In the genomic region with DNA sequence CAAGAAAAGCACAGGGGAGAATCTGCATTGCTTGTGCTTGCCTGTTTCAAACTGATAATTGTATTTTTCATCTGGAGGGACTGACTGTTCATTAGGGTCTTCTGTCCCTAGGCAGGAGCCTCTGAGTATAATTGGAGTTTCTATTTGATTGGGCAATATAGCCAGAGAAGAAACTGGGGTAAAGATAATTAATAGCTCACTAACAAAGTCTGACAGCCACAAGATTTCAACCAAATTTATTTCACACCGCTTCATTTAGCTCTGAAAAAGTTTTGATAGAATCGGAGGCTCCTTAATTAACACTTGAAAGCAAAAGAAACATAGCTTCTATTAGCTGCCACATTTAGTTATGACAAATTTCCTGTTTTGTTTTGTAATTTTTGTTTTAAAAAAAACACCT, we compare ENCODE assay signal across 8 mouse cellular contexts. TPM values are rescaled to one million over a fixed set of nuclear protein-coding genes. Genes with fewer than 3 reads are reported as not detected.
DNase-seq lines count a peak whose midpoint lies in the region; ATAC-seq and TF ChIP-seq lines count a peak whose summit lies in the region.

No protein-coding gene starts in this region.

- no peaks in the 10 kb centered on the region for H3K9me3 ChIP-seq in lung, embryonic 15.5 days
- H3K9me3 ChIP-seq in limb, embryonic 14.5 days (ENCODE audit: control insufficient read depth, low read length), result no peaks in the 10 kb centered on the region

- TF ChIP-seq CTCF in cerebellum, adult 2 months (IDR thresholded peaks at IDR 0.05; ENCODE audit: borderline replicate concordance, insufficient read depth, low read depth, low read length), result no peak

- H3K4me2 ChIP-seq in lung, embryonic 15.5 days, result peak overlapping the region; percentile 39
- peak overlapping the region; percentile 53 for H3K4me2 ChIP-seq in limb, embryonic 14.5 days (replicated peaks; ENCODE audit: low read depth, low read length, severe bottlenecking)

- H3K36me3 ChIP-seq in lung, embryonic 15.5 days, result no peaks in the 10 kb centered on the region
- H3K36me3 ChIP-seq in limb, embryonic 14.5 days (ENCODE audit: control insufficient read depth, insufficient read depth, low read length), result no peaks in the 10 kb centered on the region

- H3K4me1 ChIP-seq in cerebellum, adult 2 months (ENCODE audit: control insufficient read depth, insufficient read depth, low read length), result peaks cover 11% of the 10 kb centered on the region; the same call in 1 of the 2 replicates
- 0 out of 2 replicates have a peak, but pooled peaks cover 10% of the 10 kb centered on the region for H3K4me1 ChIP-seq in lung, embryonic 15.5 days
- peaks cover 16% of the 10 kb centered on the region for H3K4me1 ChIP-seq in limb, embryonic 14.5 days (ENCODE audit: control insufficient read depth, insufficient read depth, low read length)

- no peak overlapping the region for H3K9ac ChIP-seq in lung, embryonic 15.5 days
- H3K9ac ChIP-seq in limb, embryonic 14.5 days (ENCODE audit: low read depth, low read length, severe bottlenecking), result 0 out of 2 replicates have a peak overlapping the region, but pooled peaks have one; percentile 14

- 9% methylated on average over 2 of the region's 2 CpGs for WGBS in cerebellum, adult 2 months
- WGBS in lung, embryonic 15.5 days, result 63% methylated on average over 2 of the region's 2 CpGs
- 16% methylated on average over 2 of the region's 2 CpGs for WGBS in limb, embryonic 14.5 days

- no peak for TF ChIP-seq POLR2A in cerebellum, adult 2 months (IDR thresholded peaks at IDR 0.05; ENCODE audit: borderline replicate concordance, insufficient read depth, low read length)
- TF ChIP-seq POLR2A in limb, embryonic 14.5 days (IDR thresholded peaks at IDR 0.05; ENCODE audit: borderline replicate concordance, extremely low read depth, insufficient read depth, insufficient read length), result no peak

- H3K4me3 ChIP-seq in cerebellum, adult 2 months (replicated peaks; ENCODE audit: insufficient read depth, low read depth, low read length), result peak overlapping the region; percentile 60
- no peak overlapping the region for H3K4me3 ChIP-seq in lung, embryonic 15.5 days
- H3K4me3 ChIP-seq in limb, embryonic 14.5 days (replicated peaks; ENCODE audit: low read length), result peak overlapping the region; percentile 52

- ATAC-seq in lung, embryonic 15.5 days (ENCODE audit: borderline replicate concordance, extremely low read depth, low FRiP score, low TSS enrichment), result no peak
- no peak for ATAC-seq in limb, embryonic 14.5 days (ENCODE audit: low FRiP score, low read depth)

- no peaks in the 10 kb centered on the region for H3K27me3 ChIP-seq in cerebellum, adult 2 months (ENCODE audit: control insufficient read depth, insufficient read depth, low read length)
- H3K27me3 ChIP-seq in lung, embryonic 15.5 days, result no peaks in the 10 kb centered on the region
- no peaks in the 10 kb centered on the region for H3K27me3 ChIP-seq in limb, embryonic 14.5 days (ENCODE audit: control insufficient read depth, insufficient read depth, low read length)

- DNase-seq in cerebellum, adult 2 months, result peak in 1 of 2 experiments; percentile 11
- DNase-seq in cerebellum, postnatal 14 days, result no peak
- DNase-seq in lung, postnatal 4 days, result no peak
- DNase-seq in limb, embryonic 14.5 days (ENCODE audit: low spot score), result no peak
- DNase-seq in gastrocnemius, postnatal 10 days, result no peak
- no peak for DNase-seq in right cerebral cortex, adult 2 months (ENCODE audit: low spot score in 2 of 2)
- no peak for DNase-seq in gastrocnemius, postnatal 25 days

- no peak overlapping the region; the same call in 1 of the 2 replicates for H3K27ac ChIP-seq in cerebellum, adult 2 months (ENCODE audit: insufficient read depth, low read length)
- no peak overlapping the region for H3K27ac ChIP-seq in lung, embryonic 15.5 days
- H3K27ac ChIP-seq in limb, embryonic 14.5 days (replicated peaks; ENCODE audit: low read depth, low read length), result no peak overlapping the region

RNA-seq across cellular contexts. Expression of gene Flrt3, which starts 2.2 kb away (rescaled TPM):
- polyA plus RNA-seq in cerebellum, adult 2 months (2012; rRNA removed), result 11.8 and 13.1 TPM in 2 replicates
- polyA plus RNA-seq in lung, embryonic 15.5 days (2015; fragmentation: Nextera tagmentation; extraction: Ambion mirVana), result 13.0 and 14.4 TPM in 2 replicates
- 13.7 and 14.4 TPM in 2 replicates for polyA plus RNA-seq in limb, embryonic 14.5 days (2012; rRNA removed)
- 47.6 and 56.2 TPM in 2 replicates for polyA plus RNA-seq in limb, embryonic 14.5 days (2014; fragmentation: Nextera tagmentation; extraction: Ambion mirVana)
- 1 to 10 TPM; 2.1 to 2.3 TPM for total RNA-seq in gastrocnemius, postnatal 10 days (2021)
- total RNA-seq in gastrocnemius, postnatal 25 days (2021), result under 1 TPM; 0.36 to 0.51 TPM
